Comparison of ENCODE assay signal across 18 mouse cellular contexts in the genomic region with DNA sequence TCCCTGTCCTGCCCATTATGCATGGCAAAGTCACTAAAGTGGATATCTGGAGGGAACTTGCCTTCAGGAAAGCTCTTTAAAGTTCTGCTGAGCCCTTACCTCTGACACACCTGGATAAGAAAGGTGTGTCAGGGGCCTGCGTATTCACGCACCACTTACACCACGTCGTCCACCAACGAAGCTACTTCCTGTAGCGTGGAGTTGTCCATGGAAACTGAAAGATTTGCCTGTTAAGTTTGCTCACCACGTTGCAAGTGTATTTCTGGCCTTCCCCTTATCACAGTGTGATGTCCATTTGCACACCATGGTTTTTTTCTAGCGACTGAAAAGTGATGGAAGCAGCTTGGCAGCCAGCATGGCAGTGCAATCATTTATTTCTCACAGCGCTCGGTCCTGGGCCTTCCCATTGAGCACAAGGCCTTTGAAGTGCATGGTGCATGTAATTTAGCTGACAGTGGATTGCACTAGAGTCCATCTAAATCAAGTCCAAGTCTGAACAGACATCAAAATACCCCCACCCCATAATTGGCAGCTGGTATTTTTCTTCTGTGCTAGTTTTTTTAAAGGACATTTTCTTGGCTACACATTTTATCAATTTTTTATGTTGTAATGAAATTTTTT.
DNase-seq lines count a peak whose midpoint lies in the region; ATAC-seq lines count a peak whose summit lies in the region.
"Had no signal": no experiment of that assay in that cellular context is flagged by ENCODE, and none has a peak within 500 bp of the region (broad histone marks: within the 10 kb centered on the region; RNA-seq: fewer than 3 reads in every experiment).

No protein-coding gene starts in this region.

- no peak overlapping the region for H3K9ac ChIP-seq in forebrain, embryonic 16.5 days (replicated peaks; ENCODE audit: low read depth, low read length)
- no peak overlapping the region for H3K9ac ChIP-seq in midbrain, embryonic 12.5 days (replicated peaks)
- H3K9ac ChIP-seq: limb, embryonic 15.5 days; stomach, embryonic 15.5 days had no signal

- H3K27ac ChIP-seq in forebrain, embryonic 16.5 days (ENCODE audit: low read length) = no peak overlapping the region
- no peak overlapping the region for H3K27ac ChIP-seq in midbrain, embryonic 12.5 days (replicated peaks)
- H3K27ac ChIP-seq: limb, embryonic 15.5 days; stomach, embryonic 15.5 days had no signal

- no peaks in the 10 kb centered on the region for H3K27me3 ChIP-seq in forebrain, embryonic 16.5 days (replicated peaks; ENCODE audit: control insufficient read depth, insufficient read depth, low read length)
- H3K27me3 ChIP-seq in midbrain, embryonic 12.5 days = no peaks in the 10 kb centered on the region
- H3K27me3 ChIP-seq: limb, embryonic 15.5 days; megakaryocyte, embryonic 14.5 days; stomach, embryonic 15.5 days had no signal

- ATAC-seq in forebrain, embryonic 16.5 days = peak; percentile 84
- ATAC-seq in midbrain, embryonic 12.5 days (ENCODE audit: low FRiP score, low read depth) = peak; percentile 79; the same call in 1 of the 2 replicates
- no peak for ATAC-seq in erythroblast, adult 5-6 weeks (replicated peaks; ENCODE audit: low FRiP score, poor library complexity, severe bottlenecking)
- ATAC-seq: CD4-positive, CD25-positive, alpha-beta regulatory T cell, adult 4 months had no signal

- peak; percentile 64 for DNase-seq in left cerebral cortex, postnatal 4 days
- no peak for DNase-seq in left cerebral cortex, adult 18-20 months (ENCODE audit: low spot score in 2 of 2)
- peak; percentile 34 for DNase-seq in retina, embryonic 14.5 days (ENCODE audit: low spot score)
- DNase-seq in frontal cortex, postnatal 36 days (ENCODE audit: low spot score in 2 of 2) = no peak
- DNase-seq: cerebellum, adult 11-12 months; gastrocnemius, postnatal 25 days; heart, postnatal 36 days; kidney, adult 2 months; lung, adult 2 months; thymus, postnatal 14 days had no signal

- no peaks in the 10 kb centered on the region for H3K9me3 ChIP-seq in forebrain, embryonic 16.5 days (ENCODE audit: control insufficient read depth, low read length)
- H3K9me3 ChIP-seq in midbrain, embryonic 12.5 days = no peaks in the 10 kb centered on the region
- H3K9me3 ChIP-seq: limb, embryonic 15.5 days; stomach, embryonic 15.5 days had no signal

- WGBS in forebrain, embryonic 16.5 days = 59% methylated on average over 10 of the region's 10 CpGs
- WGBS in midbrain, embryonic 12.5 days = 53% methylated on average over 10 of the region's 10 CpGs

- intact Hi-C loops in left cerebral cortex, postnatal 4 days (cut with DNase I) = no loop called here

- H3K36me3 ChIP-seq in forebrain, embryonic 16.5 days (ENCODE audit: control insufficient read depth, insufficient read depth) = no peaks in the 10 kb centered on the region
- H3K36me3 ChIP-seq in midbrain, embryonic 12.5 days = no peaks in the 10 kb centered on the region
- H3K36me3 ChIP-seq: limb, embryonic 15.5 days; stomach, embryonic 15.5 days had no signal

- no peaks in the 10 kb centered on the region for H3K4me1 ChIP-seq in forebrain, embryonic 16.5 days (replicated peaks; ENCODE audit: control insufficient read depth, insufficient read depth, low read length)
- peaks cover 3% of the 10 kb centered on the region; the same call in 1 of the 2 replicates for H3K4me1 ChIP-seq in midbrain, embryonic 12.5 days
- H3K4me1 ChIP-seq: limb, embryonic 15.5 days; megakaryocyte, embryonic 14.5 days; stomach, embryonic 15.5 days had no signal

- H3K4me3 ChIP-seq in forebrain, embryonic 16.5 days (replicated peaks; ENCODE audit: low read length) = no peak overlapping the region
- no peak overlapping the region for H3K4me3 ChIP-seq in midbrain, embryonic 12.5 days
- H3K4me3 ChIP-seq: limb, embryonic 15.5 days; megakaryocyte, embryonic 14.5 days; stomach, embryonic 15.5 days had no signal

- H3K4me2 ChIP-seq in forebrain, embryonic 16.5 days (ENCODE audit: low read length) = no peak overlapping the region
- no peak overlapping the region for H3K4me2 ChIP-seq in midbrain, embryonic 12.5 days (replicated peaks)
- H3K4me2 ChIP-seq: heart, embryonic 11.5 days; limb, embryonic 15.5 days; stomach, embryonic 15.5 days had no signal

Comparison
In these comparisons a context has a peak if more than half of its experiments do, and no peak if none do; other contexts are left out.
1. DNase-seq: peak in left cerebral cortex, postnatal 4 days (single experiment) and retina, embryonic 14.5 days (single experiment); none in left cerebral cortex, adult 18-20 months (0 of 2) and frontal cortex, postnatal 36 days (0 of 2).